Mouse (Mus musculus) ES-Bruce4 (cell line): Measurements from ENCODE around the gene Susd2.

Source experiments
- CTCF ChIP-seq: IDR thresholded peaks from one replicate; pipeline ENCODE4 v1.8.1; 2011; ENCODE audit warnings: low read depth, low read length
- EP300 ChIP-seq: IDR thresholded peaks from 2 replicates; pipeline ENCODE4 v1.6.1; 2011; ENCODE audit warnings: low read depth, low read length; ENCODE audit not compliant: insufficient read depth

DNA sequence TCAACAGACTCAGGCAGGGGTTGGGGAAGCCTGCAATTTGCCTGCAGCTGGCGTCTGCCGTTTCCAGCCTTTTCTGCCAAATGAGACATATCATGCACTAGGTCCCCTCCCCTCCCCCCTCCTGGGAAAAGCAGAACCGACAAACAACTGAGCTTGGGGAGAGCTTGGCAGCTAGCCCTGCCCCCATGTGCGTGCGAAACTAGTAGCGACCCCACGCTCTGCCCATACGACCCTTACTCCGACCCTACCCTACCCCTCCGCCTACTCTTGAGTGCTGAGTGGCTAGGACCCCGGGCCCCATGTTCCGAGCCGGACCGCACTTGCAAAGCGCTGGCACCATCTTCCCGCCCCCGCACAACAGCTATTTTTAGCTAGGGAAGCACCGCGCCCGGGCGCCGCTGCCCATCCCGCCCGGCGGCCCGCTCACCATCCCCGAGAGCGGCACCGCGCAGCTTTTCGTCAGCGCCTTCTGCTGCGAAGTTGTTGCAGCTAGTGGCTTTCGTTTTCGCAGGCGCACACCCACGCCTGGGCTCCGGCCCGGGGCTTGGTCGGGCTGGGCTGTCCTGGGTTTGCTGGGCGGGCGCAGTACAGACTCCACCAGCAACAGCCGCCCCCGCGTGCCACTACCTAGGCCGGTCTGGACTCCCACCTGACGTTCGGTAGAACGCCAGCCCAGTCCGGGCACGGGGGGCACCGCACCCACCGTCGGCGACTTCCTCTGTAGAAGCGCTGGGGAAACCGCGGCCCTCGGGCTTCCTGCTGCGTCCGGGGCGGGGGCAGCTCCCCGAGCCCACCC is 23.5 kb upstream of the Susd2 start:
- TF ChIP-seq CTCF (no peak), EP300 (no peak)
